Mouse (Mus musculus) forebrain, embryonic 16.5 days (tissue): ENCODE measurements around the gene Mns1. TPM values are rescaled to one million over a fixed set of nuclear protein-coding genes. Genes with fewer than 3 reads are reported as not detected.
"Not testable (repeated sequence)": the region's sequence is repeated elsewhere in the genome, so short reads cannot be mapped to it uniquely, and the experiment has no call there.

Experiments
- ATAC-seq: fragments of 200-750 bp; cut with Nextera tagmentation; 2 replicates; pipeline ENCODE4 v1.8.0; 2017; ENCODE audit warnings: mild to moderate bottlenecking, moderate library complexity
- H3K27ac ChIP-seq: fragments of 300-500 bp; sonication (generic); 2 replicates; pipeline ENCODE4 v1.5.1; 2014; ENCODE audit warnings: low read length, control low read depth
- H3K27me3 ChIP-seq: fragments of 300-500 bp; sonication (generic); replicated peaks from 2 replicates; pipeline ENCODE4 v1.6.1; 2014; ENCODE audit warnings: low read length; ENCODE audit not compliant: control insufficient read depth, insufficient read depth
- H3K36me3 ChIP-seq: fragments of 300-500 bp; sonication (generic); 2 replicates; pipeline ENCODE4 v1.6.1; 2014; ENCODE audit not compliant: control insufficient read depth, insufficient read depth
- H3K4me1 ChIP-seq: fragments of 300-500 bp; sonication (generic); replicated peaks from 2 replicates; pipeline ENCODE4 v1.6.1; 2014; ENCODE audit warnings: low read length; ENCODE audit not compliant: control insufficient read depth, insufficient read depth
- H3K4me2 ChIP-seq: fragments of 300-500 bp; sonication (generic); 2 replicates; pipeline ENCODE4 v1.6.1; 2014; ENCODE audit warnings: mild to moderate bottlenecking, low read length, control low read depth
- H3K4me3 ChIP-seq: fragments of 300-500 bp; sonication (generic); replicated peaks from 2 replicates; pipeline ENCODE4 v1.5.1; 2014; ENCODE audit warnings: mild to moderate bottlenecking, low read length, control low read depth
- H3K9ac ChIP-seq: fragments of 300-500 bp; sonication (generic); replicated peaks from 2 replicates; pipeline ENCODE4 v1.6.1; 2014; ENCODE audit warnings: low read depth, low read length, control low read depth
- H3K9me3 ChIP-seq: fragments of 300-500 bp; sonication (generic); 2 replicates; pipeline ENCODE4 v1.6.1; 2016; ENCODE audit warnings: low read length; ENCODE audit not compliant: control insufficient read depth
- WGBS: fragments of 180-500 bp; shearing (Covaris S2); extraction: QIAGEN DNeasy Blood & Tissue Kit; methylation state at CpG from one replicate; pipeline ENCODE4 v1.1.7; 2014; 5-methylcytosine and 5-hydroxymethylcytosine counted together
- polyA plus RNA-seq: library from polyadenylated mRNA; unstranded; fragments of >200 nt; fragmentation: Nextera tagmentation; extraction: Ambion mirVana; gene quantifications from 2 replicates; pipeline ENCODE4 v1.2.1, GENCODE M21; 2015

Mns1 gene
- 12.1 and 16.4 TPM in 2 replicates for polyA plus RNA-seq

- Histone ChIP-seq H3K27ac (no peak within 1 kb of the TSS; the same call in 1 of the 2 replicates), H3K9me3 (no peaks in the 10 kb centered on the region), H3K27me3 (no peaks in the 10 kb centered on the region), H3K4me1 (peaks cover 12% of the 10 kb centered on the region), H3K9ac (peak within 1 kb of the TSS; percentile 68), H3K36me3 (no peaks in the 10 kb centered on the region), H3K4me3 (peak within 1 kb of the TSS; percentile 89), H3K4me2 (peak within 1 kb of the TSS; percentile 85)
- ATAC-seq = peak; percentile 100
- under 1% methylated on average over 43 of the region's 43 CpGs for WGBS
Observed at GRCm38 (mm10) chr9:72437822-72438701, at the start of gene Mns1. Gene Mns1, plus strand, starts transcription at chr9:72438011.

DNA sequence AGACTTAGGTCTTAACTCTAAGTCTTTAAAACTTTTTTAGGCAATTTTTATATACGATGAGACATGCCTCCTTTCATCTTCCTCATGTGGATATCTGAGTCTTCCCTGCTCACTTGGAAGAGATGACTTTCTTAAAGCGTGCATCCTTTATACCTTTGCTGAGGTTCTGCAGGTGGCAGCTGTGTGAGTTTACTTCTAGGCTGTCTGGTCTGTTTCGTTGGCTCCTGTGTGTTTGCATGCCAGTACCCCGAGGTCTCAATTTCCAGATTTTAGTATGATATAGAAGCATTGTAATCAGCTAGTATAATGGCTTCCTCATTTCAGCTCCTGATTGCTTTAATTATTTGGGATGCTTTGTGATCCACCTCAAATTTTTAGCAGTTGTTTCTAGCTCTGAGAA, 48.9 kb upstream of the Mns1 start:
- Histone ChIP-seq H3K27ac (no peak overlapping the region), H3K27me3 (no peaks in the 10 kb centered on the region), H3K9me3 (no peaks in the 10 kb centered on the region), H3K4me2 (no peak overlapping the region), H3K36me3 (no peaks in the 10 kb centered on the region), H3K4me3 (no peak overlapping the region), H3K9ac (no peak overlapping the region), H3K4me1 (peaks cover 11% of the 10 kb centered on the region)
- 87% methylated on average over 4 of the region's 4 CpGs for WGBS
- ATAC-seq = no peak

- no peaks in the 10 kb centered on the region for H3K9me3 ChIP-seq
- H3K4me3 ChIP-seq = no peak overlapping the region
- WGBS = 63% methylated on average over 14 of the region's 14 CpGs
- H3K4me1 ChIP-seq = peaks cover 16% of the 10 kb centered on the region
- ATAC-seq = no peak
- H3K4me2 ChIP-seq = no peak overlapping the region
- H3K36me3 ChIP-seq = no peaks in the 10 kb centered on the region
- no peaks in the 10 kb centered on the region for H3K27me3 ChIP-seq
- H3K27ac ChIP-seq = no peak overlapping the region
- H3K9ac ChIP-seq = no peak overlapping the region
Observed at GRCm38 (mm10) chr9:72389431-72390002, 48.3 kb upstream of the Mns1 start.

- H3K27me3 ChIP-seq = no peaks in the 10 kb centered on the region
- ATAC-seq = no peak
- H3K27ac ChIP-seq = no peak overlapping the region
- peaks cover 16% of the 10 kb centered on the region for H3K4me1 ChIP-seq
- H3K36me3 ChIP-seq = no peaks in the 10 kb centered on the region
- H3K4me3 ChIP-seq = no peak overlapping the region
- WGBS = 87% methylated on average over 12 of the region's 12 CpGs
- H3K9ac ChIP-seq = no peak overlapping the region
- H3K4me2 ChIP-seq = no peak overlapping the region
- H3K9me3 ChIP-seq = no peaks in the 10 kb centered on the region
Observed at GRCm38 (mm10) chr9:72390321-72391077, 47.3 kb upstream of the Mns1 start.

- Histone ChIP-seq H3K36me3 (no peaks in the 10 kb centered on the region), H3K4me2 (no peak overlapping the region), H3K4me3 (no peak overlapping the region), H3K27me3 (no peaks in the 10 kb centered on the region), H3K4me1 (peaks cover 16% of the 10 kb centered on the region), H3K9ac (no peak overlapping the region), H3K9me3 (no peaks in the 10 kb centered on the region), H3K27ac (no peak overlapping the region)
- 63% methylated on average over 7 of the region's 7 CpGs for WGBS
- ATAC-seq = no peak
Observed at GRCm38 (mm10) chr9:72392686-72393085, 45.1 kb upstream of the Mns1 start.

- ATAC-seq = no peak
- Histone ChIP-seq H3K9me3 (no peaks in the 10 kb centered on the region), H3K4me1 (peaks cover 16% of the 10 kb centered on the region), H3K27ac (no peak overlapping the region), H3K4me2 (no peak overlapping the region), H3K9ac (no peak overlapping the region), H3K36me3 (no peaks in the 10 kb centered on the region), H3K27me3 (no peaks in the 10 kb centered on the region), H3K4me3 (no peak overlapping the region)
- 60% methylated on average over 15 of the region's 15 CpGs for WGBS
Observed at GRCm38 (mm10) chr9:72393238-72393637, 44.6 kb upstream of the Mns1 start.

DNA sequence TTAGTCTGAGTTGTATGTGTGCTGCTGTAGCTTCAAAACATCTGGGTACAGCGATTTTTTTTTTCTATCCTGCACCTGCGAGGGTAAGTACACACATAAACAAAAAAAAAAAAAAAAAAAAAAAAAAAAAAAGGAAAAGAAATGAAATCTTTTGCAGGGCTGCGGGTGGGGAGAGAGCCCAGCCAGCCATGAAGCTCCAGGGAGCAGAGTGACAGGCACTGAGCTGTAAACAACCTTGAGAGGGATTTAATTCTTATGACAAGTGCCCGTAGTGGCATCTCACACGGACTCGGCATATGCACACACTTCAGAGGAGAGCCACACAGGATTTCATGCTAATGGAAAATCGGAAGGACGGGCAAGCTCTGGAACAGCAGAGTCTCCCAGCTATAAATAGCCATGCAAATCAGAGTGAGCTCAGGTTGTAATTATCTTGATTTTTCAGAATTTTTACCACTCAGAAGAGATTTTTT, 43.9 kb upstream of the Mns1 start:
- 0 out of 2 replicates have a peak overlapping the region, but pooled peaks have one; percentile 11 for H3K9ac ChIP-seq
- no peaks in the 10 kb centered on the region for H3K9me3 ChIP-seq
- H3K27ac ChIP-seq = 0 out of 2 replicates have a peak overlapping the region, but pooled peaks have one; percentile 39
- H3K4me1 ChIP-seq = peaks cover 16% of the 10 kb centered on the region
- no peak overlapping the region for H3K4me3 ChIP-seq
- WGBS = 48% methylated on average over 8 of the region's 8 CpGs
- no peaks in the 10 kb centered on the region for H3K36me3 ChIP-seq
- no peak overlapping the region for H3K4me2 ChIP-seq
- H3K27me3 ChIP-seq = no peaks in the 10 kb centered on the region
- ATAC-seq = 0 out of 2 replicates have a peak, but pooled peaks have one; percentile 36

- no peak overlapping the region for H3K27ac ChIP-seq
- H3K9me3 ChIP-seq = no peaks in the 10 kb centered on the region
- no peak overlapping the region for H3K4me3 ChIP-seq
- no peak overlapping the region for H3K4me2 ChIP-seq
- peaks cover 3% of the 10 kb centered on the region; the same call in 1 of the 2 replicates for H3K4me1 ChIP-seq
- WGBS = 26% methylated on average over 4 of the region's 4 CpGs
- no peaks in the 10 kb centered on the region for H3K36me3 ChIP-seq
- H3K27me3 ChIP-seq = no peaks in the 10 kb centered on the region
- ATAC-seq = no peak
- no peak overlapping the region for H3K9ac ChIP-seq
Observed at GRCm38 (mm10) chr9:72400121-72400520, 37.7 kb upstream of the Mns1 start.

GRCm38 (mm10) chr9:72401769-72402168, 36.0 kb upstream of the Mns1 start:
- H3K9me3 ChIP-seq, H3K4me3 ChIP-seq, H3K27me3 ChIP-seq, H3K9ac ChIP-seq, ATAC-seq, H3K4me1 ChIP-seq, H3K4me2 ChIP-seq, H3K36me3 ChIP-seq, H3K27ac ChIP-seq: not testable (repeated sequence)
- WGBS = 72% methylated on average over 4 of the region's 4 CpGs
